Mouse (Mus musculus): Measurements from ENCODE around the gene Krt28. TPM values are rescaled to one million over a fixed set of nuclear protein-coding genes. Genes with fewer than 3 reads are reported as not detected.
A peak's percentile ranks its signal among the peaks of the same experiment; 100 is the strongest.

Krt28 gene
- polyA plus RNA-seq, 1 experiment from 2014 or later: not detected

GRCm38 (mm10) chr11:99364412-99364811, 10.3 kb downstream of the Krt28 start:
- no peak overlapping the region for H3K27ac ChIP-seq
- no peak overlapping the region for H3K9ac ChIP-seq
- H3K4me1 ChIP-seq (replicated peaks): no peaks in the 10 kb centered on the region
- ATAC-seq (replicated peaks; ENCODE audit: insufficient number of reproducible peaks, insufficient read depth, low FRiP score, low read depth): no peak
- H3K4me3 ChIP-seq: no peak overlapping the region
- 21% methylated on average over 9 of the region's 9 CpGs for WGBS
- H3K9me3 ChIP-seq (replicated peaks): no peaks in the 10 kb centered on the region
- 0 out of 2 replicates have a peak, but pooled peaks cover 6% of the 10 kb centered on the region for H3K27me3 ChIP-seq
- no peaks in the 10 kb centered on the region for H3K36me3 ChIP-seq
- no peak overlapping the region for H3K4me2 ChIP-seq

DNA sequence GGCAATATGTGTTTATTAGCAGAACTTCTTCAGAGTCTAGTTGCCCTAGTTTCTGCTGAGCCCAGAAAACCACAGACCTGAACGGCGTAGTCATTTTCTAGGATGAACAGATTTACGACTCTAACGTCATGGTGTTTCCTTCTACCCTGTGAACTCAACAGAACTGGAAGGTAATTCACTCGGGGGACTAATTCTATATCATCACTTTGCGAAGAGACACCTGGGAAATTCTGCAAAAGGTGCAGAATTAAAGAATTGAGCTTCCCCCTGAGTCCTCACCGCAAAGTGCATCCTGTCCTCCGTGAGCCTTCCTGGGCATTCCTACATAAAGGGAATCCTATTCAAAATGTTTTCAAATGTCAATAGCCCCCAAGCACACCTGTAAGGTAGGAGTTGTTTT, 13.3 kb downstream of the Krt28 start:
- Histone ChIP-seq H3K9me3 (replicated peaks) (no peaks in the 10 kb centered on the region), H3K27me3 (peaks cover 6% of the 10 kb centered on the region; the same call in 1 of the 2 replicates), H3K9ac (no peak overlapping the region), H3K4me2 (no peak overlapping the region), H3K4me1 (replicated peaks) (no peaks in the 10 kb centered on the region), H3K4me3 (no peak overlapping the region), H3K27ac (no peak overlapping the region), H3K36me3 (no peaks in the 10 kb centered on the region)
- WGBS: 84% methylated on average over 8 of the region's 8 CpGs
- no peak for ATAC-seq (replicated peaks; ENCODE audit: insufficient number of reproducible peaks, insufficient read depth, low FRiP score, low read depth)

DNA sequence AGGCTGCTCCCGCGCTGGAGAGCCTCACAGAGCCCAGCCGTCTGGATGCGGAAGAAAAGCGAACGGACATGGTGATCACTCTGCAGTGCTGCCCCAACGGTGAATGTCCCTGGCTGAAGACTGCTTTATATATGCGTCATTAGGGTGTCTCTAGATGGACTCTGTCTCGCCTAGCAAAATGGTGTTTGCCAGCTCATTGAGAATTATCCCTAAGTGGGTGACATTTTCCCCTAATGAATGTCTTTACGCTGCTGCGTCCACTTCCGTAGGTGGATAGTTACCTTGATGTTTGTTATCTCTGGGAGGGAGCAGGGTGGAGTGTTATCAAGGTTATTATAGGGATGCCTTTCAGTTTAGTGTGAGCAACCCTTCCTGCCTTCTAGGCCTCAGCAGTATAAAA, 23.7 kb downstream of the Krt28 start, which contains the start of gene Krt27:
TSS of gene Krt27 (minus strand) at position 101 of the 400 bp plus-strand sequence.
- H3K4me2 ChIP-seq: no peak within 1 kb of the TSS
- H3K36me3 ChIP-seq: no peaks in the 10 kb centered on the region
- H3K27ac ChIP-seq: no peak within 1 kb of the TSS
- 69% methylated on average over 12 of the region's 12 CpGs for WGBS
- no peak within 1 kb of the TSS for H3K9ac ChIP-seq
- no peaks in the 10 kb centered on the region for H3K4me1 ChIP-seq (replicated peaks)
- H3K9me3 ChIP-seq (replicated peaks): no peaks in the 10 kb centered on the region
- H3K27me3 ChIP-seq: peaks cover 10% of the 10 kb centered on the region
- no peak within 1 kb of the TSS for H3K4me3 ChIP-seq
- ATAC-seq (replicated peaks; ENCODE audit: insufficient number of reproducible peaks, insufficient read depth, low FRiP score, low read depth): no peak

DNA sequence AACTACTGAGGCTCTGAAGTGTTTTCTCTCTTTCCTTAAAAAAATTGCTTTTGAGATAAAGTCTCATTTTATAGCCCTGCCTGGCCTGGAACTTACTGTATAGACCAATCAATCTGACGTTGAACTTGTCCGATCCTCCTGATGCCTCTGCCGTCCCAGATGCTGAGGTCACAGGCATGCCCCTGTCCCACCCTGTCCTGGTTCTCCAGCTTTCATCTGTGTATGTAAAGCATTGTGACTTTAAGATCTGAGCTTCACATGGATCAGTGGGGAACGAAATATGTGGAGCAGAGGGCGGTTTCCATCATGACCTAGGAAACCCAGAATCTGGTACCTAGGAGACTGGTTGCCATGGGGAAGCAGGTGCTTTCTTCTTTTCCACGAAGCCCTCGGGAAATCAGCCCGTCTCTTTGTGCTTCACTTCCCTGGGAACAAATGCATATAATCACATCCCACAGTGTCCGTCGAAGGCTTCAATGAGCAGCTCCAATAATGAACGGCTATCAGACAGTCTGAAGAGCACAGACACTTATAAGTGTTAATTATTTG, 35.3 kb downstream of the Krt28 start:
- Histone ChIP-seq H3K36me3 (no peaks in the 10 kb centered on the region), H3K9me3 (replicated peaks) (no peaks in the 10 kb centered on the region), H3K27me3 (no peaks in the 10 kb centered on the region), H3K4me2 (no peak overlapping the region), H3K9ac (no peak overlapping the region), H3K4me1 (replicated peaks) (no peaks in the 10 kb centered on the region), H3K4me3 (no peak overlapping the region), H3K27ac (no peak overlapping the region)
- no peak for ATAC-seq (replicated peaks; ENCODE audit: insufficient number of reproducible peaks, insufficient read depth, low FRiP score, low read depth)
- 75% methylated on average over 11 of the region's 11 CpGs for WGBS

DNA sequence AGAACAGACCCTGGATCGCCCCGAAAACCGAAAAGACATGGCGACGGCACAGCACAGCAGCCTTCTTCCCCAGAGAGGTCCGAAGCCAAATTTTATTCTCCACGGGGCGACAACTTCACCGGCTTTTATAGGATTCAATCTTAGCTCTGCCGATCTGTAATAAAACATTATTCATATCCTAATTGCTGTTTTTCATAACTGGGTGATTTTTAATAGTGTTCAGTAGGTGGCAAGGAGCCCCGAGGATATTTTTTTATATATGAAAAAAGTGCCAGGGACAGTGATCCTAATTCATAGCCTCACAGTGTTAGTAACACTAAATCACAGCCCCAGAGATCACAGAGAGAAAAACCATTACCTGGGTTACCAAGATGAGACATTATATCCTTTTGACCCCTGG, 36.8 kb downstream of the Krt28 start, which contains the start of gene Krt26:
TSS of gene Krt26 (minus strand) at position 101 of the 400 bp plus-strand sequence.
- no peak within 1 kb of the TSS for H3K4me2 ChIP-seq
- no peaks in the 10 kb centered on the region for H3K36me3 ChIP-seq
- no peak within 1 kb of the TSS for H3K27ac ChIP-seq
- 87% methylated on average over 11 of the region's 11 CpGs for WGBS
- no peak for ATAC-seq (replicated peaks; ENCODE audit: insufficient number of reproducible peaks, insufficient read depth, low FRiP score, low read depth)
- no peaks in the 10 kb centered on the region for H3K27me3 ChIP-seq
- no peaks in the 10 kb centered on the region for H3K9me3 ChIP-seq (replicated peaks)
- no peak within 1 kb of the TSS for H3K4me3 ChIP-seq
- H3K4me1 ChIP-seq (replicated peaks): no peaks in the 10 kb centered on the region
- H3K9ac ChIP-seq: no peak within 1 kb of the TSS

- Histone ChIP-seq H3K4me3 (no peak overlapping the region), H3K9ac (no peak overlapping the region), H3K27ac (no peak overlapping the region), H3K27me3 (no peaks in the 10 kb centered on the region), H3K9me3 (replicated peaks) (no peaks in the 10 kb centered on the region), H3K36me3 (no peaks in the 10 kb centered on the region), H3K4me1 (replicated peaks) (no peaks in the 10 kb centered on the region), H3K4me2 (no peak overlapping the region)
- ATAC-seq (replicated peaks; ENCODE audit: insufficient number of reproducible peaks, insufficient read depth, low FRiP score, low read depth): no peak
- 64% methylated on average over 13 of the region's 13 CpGs for WGBS
These were observed 41.3 kb downstream of the Krt28 start for GRCm38 (mm10) chr11:99333426-99333825.

DNA sequence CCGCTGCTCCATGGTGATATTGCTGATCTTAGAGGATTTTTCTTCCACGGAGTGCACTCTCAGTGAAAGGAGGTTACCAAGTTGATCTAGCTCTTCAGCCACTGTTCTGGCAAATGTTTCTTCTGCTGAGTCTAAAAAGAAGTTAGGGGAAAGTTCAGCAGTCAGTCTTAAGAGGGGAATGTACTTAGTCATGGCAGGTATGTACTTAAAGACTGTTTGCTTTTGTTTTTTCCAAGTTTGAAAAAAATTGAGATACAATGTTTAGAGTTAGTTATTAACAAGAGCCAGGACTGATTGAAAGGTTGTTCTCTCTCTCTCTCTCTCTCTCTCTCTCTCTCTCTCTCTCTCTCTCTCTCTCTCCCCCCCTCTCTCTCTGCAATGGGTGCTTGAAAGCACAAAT, 45.0 kb downstream of the Krt28 start:
- H3K36me3 ChIP-seq: no peaks in the 10 kb centered on the region

DNA sequence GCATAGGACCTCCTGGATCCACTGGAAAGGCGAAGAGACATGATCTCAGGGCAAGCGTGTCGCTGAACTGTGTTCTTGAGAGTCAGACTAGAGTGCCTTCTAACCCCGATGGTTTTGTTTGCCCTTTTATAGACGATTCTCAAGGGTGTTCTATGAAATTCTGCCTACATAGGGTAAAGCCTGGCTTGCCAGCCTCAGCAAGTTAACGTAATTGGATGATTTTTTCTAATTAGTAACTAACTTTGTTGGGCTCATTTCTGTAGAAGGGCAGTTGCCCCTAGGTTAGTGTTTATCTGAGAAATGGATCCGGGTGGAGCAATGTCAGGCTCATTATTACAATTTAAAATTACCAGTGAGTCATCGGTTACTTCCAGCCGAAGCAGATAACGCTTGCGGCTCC, 51.9 kb downstream of the Krt28 start, which contains the start of gene Krt25:
TSS of gene Krt25 (minus strand) at position 101 of the 400 bp plus-strand sequence.
- Histone ChIP-seq H3K4me2 (no peak within 1 kb of the TSS), H3K4me3 (no peak within 1 kb of the TSS), H3K27ac (no peak within 1 kb of the TSS), H3K9ac (no peak within 1 kb of the TSS), H3K4me1 (replicated peaks) (0 out of 2 replicates have a peak, but pooled peaks cover 3% of the 10 kb centered on the region), H3K27me3 (no peaks in the 10 kb centered on the region; the same call in 1 of the 2 replicates), H3K36me3 (no peaks in the 10 kb centered on the region), H3K9me3 (replicated peaks) (no peaks in the 10 kb centered on the region)
- WGBS: 88% methylated on average over 11 of the region's 11 CpGs
- ATAC-seq (replicated peaks; ENCODE audit: insufficient number of reproducible peaks, insufficient read depth, low FRiP score, low read depth): no peak

More for the DNA sequence above, 45.0 kb downstream of the Krt28 start:
- ATAC-seq (replicated peaks; ENCODE audit: insufficient number of reproducible peaks, insufficient read depth, low FRiP score, low read depth): no peak
- H3K9me3 ChIP-seq (replicated peaks): no peaks in the 10 kb centered on the region
- H3K27ac ChIP-seq: no peak overlapping the region
- H3K4me1 ChIP-seq (replicated peaks): no peaks in the 10 kb centered on the region
- WGBS: 59% methylated on average over 2 of the region's 2 CpGs
- no peak overlapping the region for H3K9ac ChIP-seq
- no peak overlapping the region for H3K4me3 ChIP-seq
- no peaks in the 10 kb centered on the region for H3K27me3 ChIP-seq
- no peak overlapping the region for H3K4me2 ChIP-seq

DNA sequence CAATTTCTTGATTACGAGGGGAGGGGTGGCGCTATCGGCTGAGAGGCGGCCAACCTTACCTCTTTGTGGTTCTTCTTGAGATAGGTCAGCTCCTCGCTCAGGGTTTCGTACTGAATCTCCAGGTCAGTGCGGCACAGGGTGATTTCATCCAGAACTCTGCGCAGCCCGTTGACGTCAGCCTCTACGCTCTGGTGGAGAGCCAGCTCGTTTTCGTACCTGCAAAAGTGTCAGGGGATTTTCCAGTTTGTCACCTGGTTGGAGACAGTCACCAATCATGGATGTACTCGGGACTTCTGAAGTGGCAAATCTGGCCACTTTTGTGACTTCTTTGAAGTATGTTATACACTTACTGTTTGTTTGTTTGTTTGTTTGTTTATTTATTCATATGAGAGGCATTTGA, 53.6 kb downstream of the Krt28 start:
- 0 out of 2 replicates have a peak, but pooled peaks cover 3% of the 10 kb centered on the region for H3K4me1 ChIP-seq (replicated peaks)
- H3K9me3 ChIP-seq (replicated peaks): no peaks in the 10 kb centered on the region
- H3K9ac ChIP-seq: no peak overlapping the region
- ATAC-seq (replicated peaks; ENCODE audit: insufficient number of reproducible peaks, insufficient read depth, low FRiP score, low read depth): no peak
- H3K27me3 ChIP-seq: no peaks in the 10 kb centered on the region; the same call in 1 of the 2 replicates
- WGBS: 76% methylated on average over 14 of the region's 14 CpGs
- H3K27ac ChIP-seq: no peak overlapping the region
- no peak overlapping the region for H3K4me2 ChIP-seq
- no peak overlapping the region for H3K4me3 ChIP-seq
- no peaks in the 10 kb centered on the region for H3K36me3 ChIP-seq

GRCm38 (mm10) chr11:99319127-99319526, 55.6 kb downstream of the Krt28 start:
- 26% methylated on average over 9 of the region's 9 CpGs for WGBS
- H3K36me3 ChIP-seq: no peaks in the 10 kb centered on the region
- peak overlapping the region; percentile 23 for H3K4me2 ChIP-seq
- no peaks in the 10 kb centered on the region for H3K9me3 ChIP-seq (replicated peaks)
- H3K27ac ChIP-seq: no peak overlapping the region
- H3K4me3 ChIP-seq: no peak overlapping the region
- no peak; the same call in 1 of the 2 replicates for ATAC-seq (replicated peaks; ENCODE audit: insufficient number of reproducible peaks, insufficient read depth, low FRiP score, low read depth)
- no peak overlapping the region for H3K9ac ChIP-seq
- no peaks in the 10 kb centered on the region; the same call in 1 of the 2 replicates for H3K27me3 ChIP-seq
- 0 out of 2 replicates have a peak, but pooled peaks cover 3% of the 10 kb centered on the region for H3K4me1 ChIP-seq (replicated peaks)

GRCm38 (mm10) chr11:99316543-99316942, 58.2 kb downstream of the Krt28 start:
- no peak overlapping the region for H3K4me2 ChIP-seq
- no peak for ATAC-seq (replicated peaks; ENCODE audit: insufficient number of reproducible peaks, insufficient read depth, low FRiP score, low read depth)
- 60% methylated on average over 8 of the region's 8 CpGs for WGBS
- H3K9ac ChIP-seq: no peak overlapping the region
- H3K27ac ChIP-seq: no peak overlapping the region
- no peaks in the 10 kb centered on the region for H3K9me3 ChIP-seq (replicated peaks)
- H3K36me3 ChIP-seq: no peaks in the 10 kb centered on the region
- no peak overlapping the region for H3K4me3 ChIP-seq
- H3K27me3 ChIP-seq: no peaks in the 10 kb centered on the region; the same call in 1 of the 2 replicates
- H3K4me1 ChIP-seq (replicated peaks): 0 out of 2 replicates have a peak, but pooled peaks cover 3% of the 10 kb centered on the region

All from heart, embryonic 15.5 days (tissue).